Mouse (Mus musculus): ENCODE measurements at regions not wholly inside any gene's neighbourhood (a gene's known extent, or its start where the extent isn't known, plus 50 kb on each side); places are given as distances from the start of the nearest gene placed in this dataset.

- TF ChIP-seq POLR2A (IDR thresholded peaks at IDR 0.05; ENCODE audit: insufficient read length, low read depth): no peak
- TF ChIP-seq TCF12 (IDR thresholded peaks at IDR 0.05; ENCODE audit: insufficient read depth, poor library complexity, severe bottlenecking): no peak
- TF ChIP-seq TCF3 (IDR thresholded peaks at IDR 0.05; ENCODE audit: insufficient read length, low read depth): no peak
These were observed 600.0 kb downstream of the Gm9195 start for GRCm38 (mm10) chr14:71891667-71892066.
